Mouse (Mus musculus): ENCODE data around the gene Wdr3. TPM values are rescaled to one million over a fixed set of nuclear protein-coding genes. Genes with fewer than 3 reads are reported as not detected.

The Wdr3 gene
- 2.7 and 4.7 TPM in 2 replicates for polyA plus RNA-seq (2012)

GRCm38 (mm10) chr3:100162315-100163105 lies at the start of gene Wdr3, which contains the start of gene Gdap2:
TSS of gene Wdr3 (minus strand) at chr3:100162407.
TSS of gene Gdap2 (plus strand) at chr3:100162381.

Other genes starting within 250 kb of the Wdr3 start
- gene Gdap2, start within 50 bp of the Wdr3 start, polyA plus RNA-seq (2012), result 3.8 and 4.6 TPM in 2 replicates